Comparison of ENCODE assay signal across 8 mouse cellular contexts in the genomic region with DNA sequence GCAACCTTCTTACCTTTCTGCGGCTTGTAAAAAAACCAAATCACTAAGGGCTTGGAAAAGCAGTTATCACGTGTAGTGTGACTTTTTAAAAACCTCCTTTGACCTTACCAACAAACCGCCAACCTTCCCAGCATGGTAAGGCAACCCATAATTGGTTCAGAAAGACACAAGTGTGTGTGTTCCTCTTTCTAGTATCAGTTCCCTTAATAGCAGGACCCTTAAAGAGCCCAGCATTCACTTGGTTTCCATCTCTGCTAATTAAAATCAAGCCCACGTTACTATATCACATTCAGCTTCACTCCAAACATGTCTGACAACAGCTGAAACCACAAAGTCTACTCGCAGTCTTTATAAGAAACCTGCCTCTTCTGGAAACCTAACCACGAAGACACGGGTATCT. TPM values are rescaled to one million over a fixed set of nuclear protein-coding genes. Genes with fewer than 3 reads are reported as not detected.
DNase-seq lines count a peak whose midpoint lies in the region; ATAC-seq lines count a peak whose summit lies in the region.

No protein-coding gene starts in this region.

- H3K4me2 ChIP-seq in limb, embryonic 11.5 days (ENCODE audit: low read depth, severe bottlenecking), result peak overlapping the region; percentile 10; the same call in 1 of the 2 replicates
- peak overlapping the region; percentile 92 for H3K4me2 ChIP-seq in embryonic facial prominence, embryonic 12.5 days (replicated peaks)
- H3K4me2 ChIP-seq in limb, embryonic 13.5 days (replicated peaks), result peak overlapping the region; percentile 91
- peak overlapping the region; percentile 69 for H3K4me2 ChIP-seq in neural tube, embryonic 13.5 days

- no peak overlapping the region for H3K9ac ChIP-seq in limb, embryonic 11.5 days (ENCODE audit: low read length)
- H3K9ac ChIP-seq in embryonic facial prominence, embryonic 12.5 days, result no peak overlapping the region
- no peak overlapping the region for H3K9ac ChIP-seq in limb, embryonic 13.5 days
- peak overlapping the region; percentile 92 for H3K9ac ChIP-seq in neural tube, embryonic 13.5 days

- H3K4me3 ChIP-seq in limb, embryonic 11.5 days (ENCODE audit: low read depth, low read length), result no peak overlapping the region
- H3K4me3 ChIP-seq in limb, embryonic 10.5 days, result no peak overlapping the region
- H3K4me3 ChIP-seq in embryonic facial prominence, embryonic 12.5 days, result peak overlapping the region; percentile 87; the same call in 1 of the 2 replicates
- peak overlapping the region; percentile 12; the same call in 1 of the 2 replicates for H3K4me3 ChIP-seq in limb, embryonic 13.5 days
- H3K4me3 ChIP-seq in neural tube, embryonic 13.5 days, result peak overlapping the region; percentile 86

- H3K27ac ChIP-seq in limb, embryonic 11.5 days (replicated peaks; ENCODE audit: low read depth, low read length), result no peak overlapping the region
- H3K27ac ChIP-seq in limb, embryonic 10.5 days, result no peak overlapping the region
- H3K27ac ChIP-seq in embryonic facial prominence, embryonic 12.5 days, result no peak overlapping the region
- H3K27ac ChIP-seq in limb, embryonic 13.5 days, result no peak overlapping the region
- H3K27ac ChIP-seq in neural tube, embryonic 13.5 days (replicated peaks), result no peak overlapping the region

- DNase-seq in limb, embryonic 11.5 days (ENCODE audit: low spot score), result no peak
- DNase-seq in limb, embryonic 10.5 days (ENCODE audit: low spot score), result no peak
- no peak for DNase-seq in cerebellum, postnatal 36 days
- DNase-seq in kidney, postnatal 25 days, result no peak

- no peaks in the 10 kb centered on the region for H3K27me3 ChIP-seq in limb, embryonic 11.5 days (ENCODE audit: control insufficient read depth, insufficient read depth, low read length)
- H3K27me3 ChIP-seq in limb, embryonic 10.5 days (ENCODE audit: low read depth, poor library complexity, severe bottlenecking), result peaks cover 4% of the 10 kb centered on the region; the same call in 1 of the 2 replicates
- H3K27me3 ChIP-seq in embryonic facial prominence, embryonic 12.5 days, result no peaks in the 10 kb centered on the region
- H3K27me3 ChIP-seq in limb, embryonic 13.5 days, result no peaks in the 10 kb centered on the region
- no peaks in the 10 kb centered on the region for H3K27me3 ChIP-seq in neural tube, embryonic 13.5 days

- H3K36me3 ChIP-seq in limb, embryonic 11.5 days (ENCODE audit: control insufficient read depth, insufficient read depth, low read length), result no peaks in the 10 kb centered on the region
- no peaks in the 10 kb centered on the region for H3K36me3 ChIP-seq in limb, embryonic 10.5 days
- no peaks in the 10 kb centered on the region for H3K36me3 ChIP-seq in embryonic facial prominence, embryonic 12.5 days
- H3K36me3 ChIP-seq in limb, embryonic 13.5 days, result no peaks in the 10 kb centered on the region
- H3K36me3 ChIP-seq in neural tube, embryonic 13.5 days, result no peaks in the 10 kb centered on the region

- ATAC-seq in limb, embryonic 11.5 days (ENCODE audit: insufficient number of reproducible peaks, low FRiP score, low TSS enrichment, low read depth), result no peak
- ATAC-seq in embryonic facial prominence, embryonic 12.5 days (ENCODE audit: insufficient number of reproducible peaks, insufficient read depth, low FRiP score, low TSS enrichment), result no peak
- ATAC-seq in limb, embryonic 13.5 days (ENCODE audit: low FRiP score, low read depth), result no peak
- no peak for ATAC-seq in neural tube, embryonic 13.5 days (ENCODE audit: low read depth)
- ATAC-seq in megakaryocyte-erythroid progenitor cell, adult 5-6 weeks (replicated peaks; ENCODE audit: low FRiP score, low TSS enrichment, poor library complexity, severe bottlenecking), result no peak

- no peaks in the 10 kb centered on the region for H3K4me1 ChIP-seq in limb, embryonic 11.5 days (ENCODE audit: control insufficient read depth, insufficient read depth, low read length)
- H3K4me1 ChIP-seq in limb, embryonic 10.5 days, result peaks cover 22% of the 10 kb centered on the region; the same call in 1 of the 2 replicates
- H3K4me1 ChIP-seq in embryonic facial prominence, embryonic 12.5 days, result 0 out of 2 replicates have a peak, but pooled peaks cover 14% of the 10 kb centered on the region
- H3K4me1 ChIP-seq in limb, embryonic 13.5 days, result peaks cover 49% of the 10 kb centered on the region
- peaks cover 63% of the 10 kb centered on the region for H3K4me1 ChIP-seq in neural tube, embryonic 13.5 days (replicated peaks)

- H3K9me3 ChIP-seq in limb, embryonic 11.5 days (ENCODE audit: control insufficient read depth, low read length), result no peaks in the 10 kb centered on the region
- H3K9me3 ChIP-seq in limb, embryonic 10.5 days (replicated peaks), result no peaks in the 10 kb centered on the region
- H3K9me3 ChIP-seq in embryonic facial prominence, embryonic 12.5 days, result no peaks in the 10 kb centered on the region
- no peaks in the 10 kb centered on the region for H3K9me3 ChIP-seq in limb, embryonic 13.5 days
- no peaks in the 10 kb centered on the region for H3K9me3 ChIP-seq in neural tube, embryonic 13.5 days

- 62% methylated on average over 7 of the region's 7 CpGs for WGBS in limb, embryonic 11.5 days
- 74% methylated on average over 7 of the region's 7 CpGs for WGBS in limb, embryonic 10.5 days
- 53% methylated on average over 7 of the region's 7 CpGs for WGBS in embryonic facial prominence, embryonic 12.5 days
- 55% methylated on average over 7 of the region's 7 CpGs for WGBS in limb, embryonic 13.5 days
- WGBS in neural tube, embryonic 13.5 days, result 55% methylated on average over 7 of the region's 7 CpGs

RNA-seq across cellular contexts. Expression of gene D1Ertd622e, which starts 2.5 kb away (rescaled TPM):
- polyA plus RNA-seq in limb, embryonic 11.5 days (2014; fragmentation: Nextera tagmentation; extraction: Ambion mirVana), result 14.9 and 16.2 TPM in 2 replicates
- 9.9 and 10.3 TPM in 2 replicates for polyA plus RNA-seq in limb, embryonic 10.5 days (2016; fragmentation: Nextera tagmentation; extraction: Ambion mirVana)
- polyA plus RNA-seq in embryonic facial prominence, embryonic 12.5 days (2016; fragmentation: Nextera tagmentation; extraction: Ambion mirVana), result 17.0 and 17.3 TPM in 2 replicates
- polyA plus RNA-seq in limb, embryonic 13.5 days (2015; fragmentation: Nextera tagmentation; extraction: Ambion mirVana), result 12.7 and 13.6 TPM in 2 replicates
- polyA plus RNA-seq in neural tube, embryonic 13.5 days (2015; fragmentation: Nextera tagmentation; extraction: Ambion mirVana), result 41.2 and 44.1 TPM in 2 replicates
- total RNA-seq in megakaryocyte-erythroid progenitor cell, adult 5-6 weeks (2014; fragmentation: Nextera tagmentation), result 35.9 and 45.3 TPM in 2 replicates
- 48.1 and 63.7 TPM in 2 replicates for total RNA-seq in megakaryocyte-erythroid progenitor cell, adult 5-6 weeks (2017)

Comparison
In these comparisons a context has a peak if more than half of its experiments do, and no peak if none do; other contexts are left out.
1. H3K4me3 ChIP-seq: peak in embryonic facial prominence, embryonic 12.5 days (single experiment), limb, embryonic 13.5 days (single experiment) and neural tube, embryonic 13.5 days (single experiment); none in limb, embryonic 11.5 days (single experiment) and limb, embryonic 10.5 days (single experiment).
2. H3K4me2 ChIP-seq: peak in every context shown above with its lines; median percentile 92 in embryonic facial prominence, embryonic 12.5 days; 91 in limb, embryonic 13.5 days; 69 in neural tube, embryonic 13.5 days; 10 in limb, embryonic 11.5 days.